Mouse (Mus musculus) kidney, adult 2 months (tissue): Measurements from ENCODE around the gene Zscan18. TPM values are rescaled to one million over a fixed set of nuclear protein-coding genes. Genes with fewer than 3 reads are reported as not detected.

Experiments
- DNase-seq: peaks from one replicate; pipeline ENCODE4 v3.0.0; 2021
- H3K27ac ChIP-seq: fragments of 200-500 bp; 2 replicates; pipeline ENCODE4 v1.5.1; 2012; ENCODE audit warnings: low read depth, low read length, control low read depth, inconsistent platforms; ENCODE audit not compliant: insufficient read depth
- H3K27me3 ChIP-seq: fragments of 200-500 bp; replicated peaks from 2 replicates; pipeline ENCODE4 v1.6.1; 2012; ENCODE audit warnings: mild to moderate bottlenecking, moderate library complexity, low read length, inconsistent platforms; ENCODE audit not compliant: control insufficient read depth, insufficient read depth
- H3K36me3 ChIP-seq: fragments of 200-500 bp; 2 replicates; pipeline ENCODE4 v1.6.1; 2012; ENCODE audit warnings: mild to moderate bottlenecking, moderate library complexity, low read length, inconsistent platforms; ENCODE audit not compliant: control insufficient read depth, insufficient read depth
- H3K4me1 ChIP-seq: fragments of 200-500 bp; 2 replicates; pipeline ENCODE4 v1.6.1; 2011; ENCODE audit warnings: low read length; ENCODE audit not compliant: control insufficient read depth, insufficient read depth
- H3K4me3 ChIP-seq: fragments of 200-500 bp; 2 replicates; pipeline ENCODE4 v1.5.1; 2011; ENCODE audit warnings: mild to moderate bottlenecking, low read depth, low read length, control low read depth; ENCODE audit not compliant: insufficient read depth
- CTCF ChIP-seq: fragments of 200-500 bp; conservative IDR thresholded peaks from 2 replicates; pipeline ENCODE4 v1.5.1; 2011; ENCODE audit warnings: low read depth, mild to moderate bottlenecking, control low read depth, low read length, moderate library complexity, mixed read lengths; ENCODE audit not compliant: insufficient read depth, insufficient read length
- POLR2A ChIP-seq: fragments of 200-500 bp; IDR thresholded peaks from one replicate; pipeline ENCODE4 v1.6.1; 2011; ENCODE audit warnings: low read depth, low read length, control low read depth
- WGBS: fragments of 180-500 bp; shearing (Covaris S2); methylation state at CpG from one replicate; pipeline ENCODE4 v1.1.7; 2018; 5-methylcytosine and 5-hydroxymethylcytosine counted together
- polyA plus RNA-seq: library from polyadenylated mRNA; depleted of rRNA; stranded (reverse); fragments of >200 nt; gene quantifications from 2 replicates; pipeline ENCODE4 v1.2.3, GENCODE M21; 2012; rRNA removed

The Zscan18 gene
- polyA plus RNA-seq, 1 experiment: 0.59 TPM

GRCm38 (mm10) chr7:12779141-12779540 is 24.3 kb downstream of the Zscan18 start:
- H3K27me3 ChIP-seq: no peaks in the 10 kb centered on the region
- DNase-seq: no peak
- H3K36me3 ChIP-seq: no peaks in the 10 kb centered on the region
- H3K4me3 ChIP-seq: no peak overlapping the region
- TF ChIP-seq CTCF (no peak), POLR2A (no peak)
- H3K27ac ChIP-seq: no peak overlapping the region
- no peaks in the 10 kb centered on the region for H3K4me1 ChIP-seq
- WGBS: 85% methylated on average over 5 of the region's 5 CpGs

GRCm38 (mm10) chr7:12774606-12775005 is 28.8 kb downstream of the Zscan18 start:
- H3K36me3 ChIP-seq: no peaks in the 10 kb centered on the region
- TF ChIP-seq POLR2A (no peak), CTCF (peak; percentile 36)
- H3K4me1 ChIP-seq: no peaks in the 10 kb centered on the region
- H3K27me3 ChIP-seq: no peaks in the 10 kb centered on the region
- WGBS: 66% methylated on average over 1 of the region's 1 CpGs
- no peak overlapping the region for H3K27ac ChIP-seq
- DNase-seq: peak; percentile 93
- no peak overlapping the region for H3K4me3 ChIP-seq

- Histone ChIP-seq H3K4me1 (no peaks in the 10 kb centered on the region), H3K4me3 (no peak overlapping the region), H3K36me3 (no peaks in the 10 kb centered on the region), H3K27me3 (no peaks in the 10 kb centered on the region), H3K27ac (no peak overlapping the region)
- 88% methylated on average over 9 of the region's 9 CpGs for whole genome bisulfite sequencing
- no peak for DNase-seq
- no peak for TF ChIP-seq CTCF
- TF ChIP-seq POLR2A: no peak
Observed at GRCm38 (mm10) chr7:12774111-12774510, 29.3 kb downstream of the Zscan18 start.

- TF ChIP-seq CTCF (no peak), POLR2A (no peak)
- no peak for DNase-seq
- Histone ChIP-seq H3K27ac (no peak overlapping the region), H3K27me3 (no peaks in the 10 kb centered on the region), H3K36me3 (no peaks in the 10 kb centered on the region), H3K4me1 (no peaks in the 10 kb centered on the region), H3K4me3 (peak overlapping the region; percentile 18; the same call in 1 of the 2 replicates)
- 72% methylated on average over 24 of the region's 24 CpGs for whole genome bisulfite sequencing
Observed at GRCm38 (mm10) chr7:12749431-12750198, 53.8 kb downstream of the Zscan18 start.

- 38% methylated on average over 1 of the region's 1 CpGs for WGBS
Observed at GRCm38 (mm10) chr7:12734904-12735303, 68.5 kb downstream of the Zscan18 start, which contains the start of gene Vmn2r56. Vmn2r56 (minus strand) TSS chr7:12735004.

More at GRCm38 (mm10) chr7:12734904-12735303, 68.5 kb downstream of the Zscan18 start, which contains the start of gene Vmn2r56:
- no peaks in the 10 kb centered on the region for H3K36me3 ChIP-seq
- no peak for TF ChIP-seq POLR2A
- TF ChIP-seq CTCF: no peak
- no peak for DNase-seq
- no peak within 1 kb of the TSS for H3K27ac ChIP-seq
- no peaks in the 10 kb centered on the region for H3K27me3 ChIP-seq
- no peaks in the 10 kb centered on the region for H3K4me1 ChIP-seq
- H3K4me3 ChIP-seq: no peak within 1 kb of the TSS

Other genes starting within 250 kb of the Zscan18 start
- not detected in 2 replicates for gene Vmn2r53, start 194.8 kb downstream of the Zscan18 start, polyA plus RNA-seq
- gene Vmn2r54, start 163.3 kb downstream of the Zscan18 start, polyA plus RNA-seq: not detected in 2 replicates
- not detected in 2 replicates for gene Vmn2r55, start 118.6 kb downstream of the Zscan18 start, polyA plus RNA-seq
- not detected in 2 replicates for gene Vmn2r56, start 68.6 kb downstream of the Zscan18 start, polyA plus RNA-seq
- gene Zfp329, start 15.2 kb upstream of the Zscan18 start, polyA plus RNA-seq: 1.1 and 1.7 TPM in 2 replicates
- gene Zfp110, start 31.1 kb upstream of the Zscan18 start, polyA plus RNA-seq: 7.7 and 9.4 TPM in 2 replicates
- gene Zfp128, start 77.5 kb upstream of the Zscan18 start, polyA plus RNA-seq: 1.3 and 1.4 TPM in 2 replicates
- gene Zscan22, start 94.2 kb upstream of the Zscan18 start, polyA plus RNA-seq: 11.6 and 12.5 TPM in 2 replicates
- gene Rps5, start 118.7 kb upstream of the Zscan18 start, polyA plus RNA-seq: 1,384 and 1,441 TPM in 2 replicates
- 0.08 and 0.11 TPM in 2 replicates for gene Rnf225, start 123.8 kb upstream of the Zscan18 start, polyA plus RNA-seq
- 4.8 and 5.9 TPM in 2 replicates for gene Zfp324, start 162.2 kb upstream of the Zscan18 start, polyA plus RNA-seq
- gene Zfp446, start 174.2 kb upstream of the Zscan18 start, polyA plus RNA-seq: 5.4 and 6.2 TPM in 2 replicates
- 0.56 and 0.69 TPM in 2 replicates for gene Slc27a5, start 194.6 kb upstream of the Zscan18 start, polyA plus RNA-seq
- gene Trim28, start 195.5 kb upstream of the Zscan18 start, polyA plus RNA-seq: 186 and 191 TPM in 2 replicates
- 14.1 and 15.0 TPM in 2 replicates for gene Zbtb45, start 206.4 kb upstream of the Zscan18 start, polyA plus RNA-seq
- gene Chmp2a, start 231.2 kb upstream of the Zscan18 start, polyA plus RNA-seq: 103 and 134 TPM in 2 replicates
- 231 and 249 TPM in 2 replicates for gene Ube2m, start 234.6 kb upstream of the Zscan18 start, polyA plus RNA-seq